Comparison of ENCODE assay signal across 12 mouse cellular contexts in the genomic region with DNA sequence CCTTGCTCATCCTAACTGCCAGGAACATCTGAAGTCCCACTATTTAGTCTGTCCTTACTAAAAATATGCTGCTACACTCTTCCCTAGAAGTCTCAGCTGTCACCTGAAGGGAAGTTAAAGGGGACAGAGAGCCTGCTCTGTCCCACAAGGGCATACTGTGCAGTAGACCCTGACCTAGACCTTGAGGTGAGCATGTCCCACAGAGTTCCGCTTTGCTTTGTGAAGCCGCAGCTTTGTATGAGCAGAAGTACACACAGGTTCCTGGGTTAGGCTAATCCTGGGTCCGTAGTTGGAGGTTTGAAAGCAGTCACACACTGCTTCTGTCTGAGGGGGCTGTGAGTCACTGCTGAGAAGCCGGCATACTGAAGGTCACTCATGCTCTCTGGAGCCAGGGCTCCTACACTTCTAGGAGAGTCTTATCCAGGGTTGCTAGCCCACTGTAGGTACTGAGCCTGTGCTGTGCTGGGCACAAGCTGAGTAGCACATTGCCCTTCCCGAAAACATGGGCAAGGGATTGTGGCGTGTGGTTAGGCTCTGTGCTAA.
DNase-seq lines count a peak whose midpoint lies in the region; ATAC-seq lines count a peak whose summit lies in the region.
"Had no signal": no experiment of that assay in that cellular context is flagged by ENCODE, and none has a peak within 500 bp of the region (broad histone marks: within the 10 kb centered on the region; RNA-seq: fewer than 3 reads in every experiment).

No protein-coding gene starts in this region.

- 94% methylated on average over 6 of the region's 6 CpGs for WGBS in forebrain, embryonic 10.5 days
- 90% methylated on average over 6 of the region's 6 CpGs for WGBS in forebrain, embryonic 13.5 days
- WGBS in kidney, embryonic 15.5 days, result 85% methylated on average over 6 of the region's 6 CpGs

- H3K27ac ChIP-seq in forebrain, embryonic 10.5 days, result 0 out of 2 replicates have a peak overlapping the region, but pooled peaks have one; percentile 35
- no peak overlapping the region for H3K27ac ChIP-seq in forebrain, embryonic 13.5 days
- H3K27ac ChIP-seq in kidney, embryonic 15.5 days, result peak overlapping the region; percentile 88
- H3K27ac ChIP-seq in brown adipose tissue, adult 24 weeks (replicated peaks; ENCODE audit: low read depth, low read length), result peak overlapping the region; percentile 81; the same call in 1 of the 2 replicates
- H3K27ac ChIP-seq: neural tube, embryonic 15.5 days had no signal

- no peak for DNase-seq in forebrain, embryonic 10.5 days (ENCODE audit: extremely low spot score, low spot score)
- DNase-seq in kidney, adult 8-10 months, result no peak
- no peak for DNase-seq in right cerebral cortex, postnatal 14 days
- DNase-seq in left cerebral cortex, postnatal 25 days (ENCODE audit: low spot score in 2 of 2), result no peak
- DNase-seq: gastrocnemius, postnatal 10 days; kidney, postnatal 36 days; left cerebral cortex, postnatal 4 days had no signal

- H3K4me2 ChIP-seq in forebrain, embryonic 13.5 days, result no peak overlapping the region
- no peak overlapping the region for H3K4me2 ChIP-seq in kidney, embryonic 15.5 days
- H3K4me2 ChIP-seq: neural tube, embryonic 15.5 days had no signal

- H3K36me3 ChIP-seq in forebrain, embryonic 10.5 days (replicated peaks), result peaks cover 74% of the 10 kb centered on the region
- H3K36me3 ChIP-seq in forebrain, embryonic 13.5 days (ENCODE audit: poor library complexity, severe bottlenecking), result peaks cover 24% of the 10 kb centered on the region
- H3K36me3 ChIP-seq in kidney, embryonic 15.5 days, result peaks cover 55% of the 10 kb centered on the region

- intact Hi-C loops in left cerebral cortex, postnatal 25 days (cut with DNase I), result no loop called here

- no peak overlapping the region for H3K9ac ChIP-seq in forebrain, embryonic 13.5 days
- no peak overlapping the region for H3K9ac ChIP-seq in kidney, embryonic 15.5 days
- H3K9ac ChIP-seq: neural tube, embryonic 15.5 days had no signal

- no peaks in the 10 kb centered on the region for H3K9me3 ChIP-seq in forebrain, embryonic 10.5 days
- H3K9me3 ChIP-seq in forebrain, embryonic 13.5 days (replicated peaks), result no peaks in the 10 kb centered on the region
- H3K9me3 ChIP-seq in kidney, embryonic 15.5 days (replicated peaks), result no peaks in the 10 kb centered on the region
- H3K9me3 ChIP-seq: neural tube, embryonic 15.5 days had no signal

- H3K4me1 ChIP-seq in forebrain, embryonic 10.5 days, result peaks cover 26% of the 10 kb centered on the region
- H3K4me1 ChIP-seq in forebrain, embryonic 13.5 days, result peaks cover 20% of the 10 kb centered on the region
- H3K4me1 ChIP-seq in kidney, embryonic 15.5 days, result peaks cover 54% of the 10 kb centered on the region
- peaks cover 37% of the 10 kb centered on the region for H3K4me1 ChIP-seq in brown adipose tissue, adult 24 weeks (ENCODE audit: control insufficient read depth, insufficient read depth, insufficient read length, low read length)

- no peak overlapping the region for H3K4me3 ChIP-seq in forebrain, embryonic 10.5 days
- no peak overlapping the region for H3K4me3 ChIP-seq in forebrain, embryonic 13.5 days
- no peak overlapping the region for H3K4me3 ChIP-seq in kidney, embryonic 15.5 days (replicated peaks)
- no peak overlapping the region for H3K4me3 ChIP-seq in brown adipose tissue, adult 24 weeks (ENCODE audit: insufficient read depth, low read depth, low read length)
- H3K4me3 ChIP-seq: neural tube, embryonic 15.5 days had no signal

- H3K27me3 ChIP-seq in forebrain, embryonic 10.5 days (ENCODE audit: poor library complexity, severe bottlenecking), result no peaks in the 10 kb centered on the region
- H3K27me3 ChIP-seq in forebrain, embryonic 13.5 days, result no peaks in the 10 kb centered on the region
- no peaks in the 10 kb centered on the region for H3K27me3 ChIP-seq in kidney, embryonic 15.5 days
- H3K27me3 ChIP-seq: neural tube, embryonic 15.5 days had no signal

- ATAC-seq in forebrain, embryonic 13.5 days, result no peak
- no peak for ATAC-seq in kidney, embryonic 15.5 days (replicated peaks; ENCODE audit: low FRiP score)
- ATAC-seq in neutrophil, adult 5-6 weeks (ENCODE audit: extremely low read depth, insufficient number of reproducible peaks, low FRiP score, poor library complexity, severe bottlenecking), result peak; percentile 51; the same call in 1 of the 2 replicates
